Mouse (Mus musculus) hindbrain, embryonic 13.5 days (tissue): Measurements from ENCODE around the gene Aars2. TPM values are rescaled to one million over a fixed set of nuclear protein-coding genes. Genes with fewer than 3 reads are reported as not detected.

ENCODE experiments used
- ATAC-seq: fragments of 200-750 bp; cut with Nextera tagmentation; 2 replicates; pipeline ENCODE4 v1.8.0; 2017; ENCODE audit warnings: moderate TSS enrichment; ENCODE audit not compliant: low FRiP score
- H3K27ac ChIP-seq: fragments of 300-500 bp; sonication (generic); 2 replicates; pipeline ENCODE4 v1.5.1; 2015; ENCODE audit warnings: inconsistent platforms, mild to moderate bottlenecking, moderate library complexity
- H3K27me3 ChIP-seq: fragments of 300-500 bp; sonication (generic); 2 replicates; pipeline ENCODE4 v1.6.1; 2015; ENCODE audit warnings: mild to moderate bottlenecking, inconsistent platforms
- H3K36me3 ChIP-seq: fragments of 300-500 bp; sonication (generic); 2 replicates; pipeline ENCODE4 v1.6.1; 2015; ENCODE audit warnings: mild to moderate bottlenecking, inconsistent platforms
- H3K4me1 ChIP-seq: fragments of 300-500 bp; sonication (generic); replicated peaks from 2 replicates; pipeline ENCODE4 v1.6.1; 2015; ENCODE audit warnings: inconsistent platforms
- H3K4me2 ChIP-seq: fragments of 300-500 bp; sonication (generic); 2 replicates; pipeline ENCODE4 v1.6.1; 2015; ENCODE audit warnings: inconsistent platforms, mild to moderate bottlenecking, moderate library complexity
- H3K4me3 ChIP-seq: fragments of 300-500 bp; sonication (generic); 2 replicates; pipeline ENCODE4 v1.5.1; 2015; ENCODE audit warnings: mild to moderate bottlenecking, inconsistent platforms
- H3K9ac ChIP-seq: fragments of 300-500 bp; sonication (generic); 2 replicates; pipeline ENCODE4 v1.6.1; 2015; ENCODE audit warnings: mild to moderate bottlenecking, inconsistent platforms
- H3K9me3 ChIP-seq: fragments of 300-500 bp; sonication (generic); 2 replicates; pipeline ENCODE4 v1.6.1; 2016; ENCODE audit warnings: inconsistent platforms
- WGBS: fragments of 180-500 bp; shearing (Covaris S2); methylation state at CpG from one replicate; pipeline ENCODE4 v1.1.7; 2015; 5-methylcytosine and 5-hydroxymethylcytosine counted together
- polyA plus RNA-seq: library from polyadenylated mRNA; unstranded; fragments of >200 nt; fragmentation: Nextera tagmentation; extraction: Ambion mirVana; gene quantifications from 2 replicates; pipeline ENCODE4 v1.2.1, GENCODE M21; 2015

Gene Aars2
- polyA plus RNA-seq, 1 experiment from 2014 or later: 17.4 TPM

DNA sequence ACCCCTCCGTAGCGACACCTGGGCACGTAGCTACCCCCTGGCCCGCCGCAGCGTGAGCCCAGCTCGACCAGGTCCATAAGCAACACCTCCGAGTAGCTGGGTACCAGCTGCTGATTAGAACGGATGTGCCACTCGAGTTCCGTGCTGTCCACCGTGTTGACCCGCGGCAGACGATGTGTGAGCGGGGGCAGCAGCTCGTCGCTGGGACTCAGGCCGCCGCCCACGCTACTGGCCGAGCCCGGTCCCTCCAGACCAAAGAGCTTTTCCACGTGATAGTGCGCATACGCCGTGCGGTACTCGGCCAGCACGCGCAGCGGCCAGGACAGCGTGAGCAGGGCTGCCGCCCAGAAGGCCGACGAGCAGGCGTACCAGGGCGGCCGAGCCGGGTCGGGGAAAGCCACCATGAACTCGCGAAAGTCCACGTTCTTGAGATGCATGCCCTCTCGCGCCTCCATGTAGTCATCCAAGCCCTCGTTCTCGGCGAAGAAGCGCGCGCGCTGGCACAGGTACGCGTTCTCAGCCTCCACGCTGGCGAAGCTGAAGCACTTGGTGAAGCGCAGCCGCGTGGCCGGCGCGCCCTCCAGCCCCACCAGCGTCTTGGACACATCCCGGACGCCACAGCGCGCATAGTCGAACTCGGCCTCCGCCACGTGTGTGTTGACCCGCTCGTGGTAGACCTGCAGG, 38.8 kb downstream of the Aars2 start:
- H3K27ac ChIP-seq: no peak overlapping the region
- H3K4me3 ChIP-seq: peak overlapping the region; percentile 22
- no peaks in the 10 kb centered on the region for H3K9me3 ChIP-seq
- peaks cover 59% of the 10 kb centered on the region for H3K4me1 ChIP-seq
- H3K27me3 ChIP-seq: peaks cover 60% of the 10 kb centered on the region
- WGBS: 6% methylated on average over 74 of the region's 74 CpGs
- H3K9ac ChIP-seq: peak overlapping the region; percentile 59
- H3K36me3 ChIP-seq: peaks cover 28% of the 10 kb centered on the region
- ATAC-seq: no peak
- peak overlapping the region; percentile 39 for H3K4me2 ChIP-seq

DNA sequence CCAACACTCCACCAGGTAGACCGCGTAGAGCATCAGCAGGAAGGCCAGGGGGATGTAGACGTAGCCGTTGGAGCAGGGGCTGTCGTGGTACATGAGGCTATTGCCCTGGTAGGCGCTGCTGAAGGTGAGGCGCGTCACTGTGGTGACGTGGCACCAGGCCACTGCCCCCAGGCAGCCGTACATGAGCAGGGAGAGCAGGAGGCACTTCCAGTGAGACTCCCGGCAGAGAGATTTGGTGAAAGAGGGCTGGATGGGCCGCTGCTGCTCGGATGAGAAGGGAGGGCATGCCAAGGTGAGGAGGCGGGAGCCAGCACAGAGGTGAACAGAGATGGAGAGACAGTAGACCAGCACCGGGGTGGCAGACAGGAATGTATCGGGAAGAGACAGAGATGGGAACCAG, 40.3 kb downstream of the Aars2 start:
- H3K4me2 ChIP-seq: peak overlapping the region; percentile 55
- peaks cover 28% of the 10 kb centered on the region for H3K36me3 ChIP-seq
- H3K27me3 ChIP-seq: peaks cover 60% of the 10 kb centered on the region
- ATAC-seq: no peak
- 0 out of 2 replicates have a peak overlapping the region, but pooled peaks have one; percentile 86 for H3K4me3 ChIP-seq
- H3K9ac ChIP-seq: 0 out of 2 replicates have a peak overlapping the region, but pooled peaks have one; percentile 58
- peaks cover 63% of the 10 kb centered on the region for H3K4me1 ChIP-seq
- no peaks in the 10 kb centered on the region for H3K9me3 ChIP-seq
- WGBS: 67% methylated on average over 16 of the region's 16 CpGs
- no peak overlapping the region for H3K27ac ChIP-seq

DNA sequence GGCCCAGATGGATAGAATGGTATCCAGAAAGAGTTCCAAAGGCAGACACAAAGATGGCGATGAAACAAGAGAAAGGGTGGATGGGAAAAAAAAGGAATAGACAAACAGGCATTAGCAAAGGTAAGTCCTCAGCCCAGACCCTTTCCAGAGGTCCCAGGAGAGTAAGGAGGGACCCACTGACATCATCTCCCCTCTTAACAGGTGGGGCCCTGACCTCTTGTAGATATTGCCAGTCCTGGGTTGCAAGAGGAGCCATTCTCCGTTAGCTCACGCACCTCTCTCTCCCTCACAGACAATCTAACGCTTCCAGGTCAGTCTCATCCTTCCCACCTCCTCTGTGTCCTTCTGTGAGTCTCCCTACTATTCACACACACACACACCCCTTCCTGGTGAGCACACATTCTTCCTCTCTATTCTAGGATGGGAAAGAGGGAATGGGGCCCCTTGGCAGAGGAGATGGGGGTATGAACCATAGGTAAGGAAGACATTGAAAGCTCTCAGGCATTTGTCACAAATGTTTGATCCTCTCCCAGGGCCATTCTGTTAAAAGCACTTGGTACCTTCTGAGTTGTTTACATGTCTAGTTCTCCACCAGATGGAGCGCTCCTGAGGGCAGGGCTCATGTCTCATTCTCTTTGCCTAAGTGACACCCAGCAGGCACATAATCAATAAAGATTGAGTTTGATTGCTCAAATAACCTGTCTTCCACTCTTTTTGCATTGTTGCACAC, 41.0 kb downstream of the Aars2 start:
- ATAC-seq: no peak
- H3K4me2 ChIP-seq: peak overlapping the region; percentile 55
- H3K4me1 ChIP-seq: peaks cover 63% of the 10 kb centered on the region
- H3K36me3 ChIP-seq: peaks cover 28% of the 10 kb centered on the region
- peak overlapping the region; percentile 58; the same call in 1 of the 2 replicates for H3K9ac ChIP-seq
- peaks cover 56% of the 10 kb centered on the region for H3K27me3 ChIP-seq
- no peaks in the 10 kb centered on the region for H3K9me3 ChIP-seq
- H3K4me3 ChIP-seq: peak overlapping the region; percentile 86
- no peak overlapping the region for H3K27ac ChIP-seq
- 78% methylated on average over 5 of the region's 5 CpGs for whole genome bisulfite sequencing

DNA sequence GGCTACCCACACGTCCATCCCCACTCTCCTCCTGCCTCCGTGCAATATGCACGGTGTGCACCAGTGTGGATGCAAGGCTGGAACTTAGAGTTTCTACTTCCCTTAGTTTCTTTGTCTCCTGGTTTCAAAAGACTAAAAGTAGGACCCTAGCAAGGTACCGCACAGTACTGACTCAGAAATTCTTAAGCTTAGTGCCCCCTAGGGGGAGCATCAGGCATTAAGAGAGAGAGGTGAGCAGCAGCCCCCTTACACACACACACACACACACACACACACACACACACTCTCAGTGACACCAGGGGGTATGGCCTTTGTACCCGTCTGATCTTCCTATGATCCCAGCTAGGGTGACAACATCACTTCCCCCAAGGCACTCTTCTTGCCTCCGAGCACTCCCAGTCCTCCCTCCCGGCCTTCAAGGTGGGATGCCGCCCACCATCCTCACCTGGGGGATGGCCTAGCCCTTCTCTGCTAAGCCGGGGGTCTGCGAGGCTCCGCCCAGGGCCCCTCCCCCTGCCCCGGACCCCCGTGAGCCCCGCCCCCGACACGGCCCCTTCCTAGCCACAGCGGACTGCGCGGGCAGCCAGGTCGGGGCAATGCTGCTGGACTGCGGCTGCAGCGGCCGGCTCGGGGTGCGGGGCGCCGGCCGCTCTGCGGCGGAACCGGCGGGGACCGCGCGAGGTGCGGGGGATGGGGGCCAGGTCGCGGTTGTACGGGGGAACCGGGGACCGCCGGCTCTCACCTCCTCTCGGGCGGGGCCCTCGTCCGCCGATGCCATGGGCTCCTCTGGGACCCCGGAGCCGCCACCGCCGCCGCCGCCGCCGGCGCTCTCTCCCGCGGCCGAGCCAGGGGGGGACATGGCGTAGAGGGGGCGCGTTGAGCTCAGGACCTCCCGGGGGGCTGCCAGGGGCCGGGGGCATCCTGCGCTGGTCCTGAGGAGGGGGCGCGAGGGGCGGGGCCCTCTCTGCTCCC, 42.2 kb downstream of the Aars2 start:
- Histone ChIP-seq H3K27me3 (peaks cover 50% of the 10 kb centered on the region), H3K36me3 (peaks cover 28% of the 10 kb centered on the region), H3K4me3 (peak overlapping the region; percentile 86), H3K4me1 (peaks cover 55% of the 10 kb centered on the region), H3K9me3 (no peaks in the 10 kb centered on the region), H3K9ac (peak overlapping the region; percentile 98), H3K27ac (peak overlapping the region; percentile 95), H3K4me2 (peak overlapping the region; percentile 55)
- ATAC-seq: peak; percentile 66
- WGBS: 2% methylated on average over 46 of the region's 68 CpGs

DNA sequence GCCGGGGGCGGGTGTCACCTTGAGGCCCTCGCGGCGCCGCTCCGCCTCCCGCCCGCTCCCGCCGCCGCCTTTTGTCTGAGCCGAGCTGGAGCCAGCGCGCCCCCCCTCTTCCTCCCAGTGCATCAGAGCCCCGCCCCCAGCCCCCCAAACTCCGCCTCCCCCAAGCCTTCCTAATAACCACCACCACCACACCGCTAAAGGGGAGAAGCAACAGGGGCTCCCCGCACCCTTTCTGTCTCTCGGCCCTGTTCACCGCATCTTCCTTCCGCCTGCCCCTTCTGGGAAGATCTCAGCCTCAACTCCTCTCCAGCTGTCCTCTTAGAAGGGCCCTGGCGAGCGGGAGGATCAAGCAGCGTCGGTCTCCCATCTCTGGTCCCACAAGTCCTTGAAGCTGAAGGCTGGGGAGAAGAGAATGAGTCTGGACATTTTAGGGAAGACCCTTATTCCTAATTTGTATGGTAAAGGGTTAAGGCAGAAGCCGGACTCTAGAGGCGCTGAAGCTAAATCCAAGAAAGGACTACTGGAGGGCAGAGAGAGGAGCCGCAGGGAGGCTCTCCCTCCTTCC, 43.1 kb downstream of the Aars2 start, which contains the start of gene Tmem151b:
Gene Tmem151b, minus strand, starts transcription at position 61 of the 565 bp plus-strand sequence.
- H3K27ac ChIP-seq: peak within 1 kb of the TSS; percentile 95
- under 1% methylated on average over 17 of the region's 29 CpGs for WGBS
- H3K4me1 ChIP-seq: peaks cover 47% of the 10 kb centered on the region
- H3K27me3 ChIP-seq: peaks cover 48% of the 10 kb centered on the region
- peaks cover 24% of the 10 kb centered on the region for H3K36me3 ChIP-seq
- H3K4me3 ChIP-seq: peak within 1 kb of the TSS; percentile 86
- ATAC-seq: peak; percentile 47
- H3K9me3 ChIP-seq: no peaks in the 10 kb centered on the region
- H3K4me2 ChIP-seq: peak within 1 kb of the TSS; percentile 55
- H3K9ac ChIP-seq: peak within 1 kb of the TSS; percentile 98

DNA sequence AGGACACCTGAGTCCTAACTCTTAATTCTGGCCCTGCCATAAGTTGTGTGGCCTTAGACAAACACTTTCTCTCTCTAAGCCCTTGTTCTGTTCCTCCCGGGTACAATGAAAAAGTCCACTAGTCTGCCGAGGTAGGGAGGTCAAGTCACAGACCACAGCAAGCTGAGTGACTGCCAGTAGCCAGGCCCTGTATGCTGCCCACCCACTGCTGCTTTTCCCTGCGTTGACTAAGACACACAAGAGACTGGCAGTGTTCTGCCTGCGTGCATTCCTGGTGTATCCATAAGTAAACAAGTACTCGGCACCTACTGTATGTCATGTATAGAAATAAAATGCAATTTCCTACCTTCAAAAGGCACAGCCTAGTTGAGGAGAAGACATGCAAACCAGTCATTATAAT, 43.6 kb downstream of the Aars2 start:
- Histone ChIP-seq H3K4me2 (peak overlapping the region; percentile 55), H3K27ac (peak overlapping the region; percentile 23), H3K36me3 (peaks cover 19% of the 10 kb centered on the region), H3K4me3 (peak overlapping the region; percentile 86; the same call in 1 of the 2 replicates), H3K9me3 (no peaks in the 10 kb centered on the region), H3K9ac (peak overlapping the region; percentile 98; the same call in 1 of the 2 replicates), H3K4me1 (peaks cover 41% of the 10 kb centered on the region), H3K27me3 (peaks cover 45% of the 10 kb centered on the region)
- no peak for ATAC-seq
- 41% methylated on average over 5 of the region's 5 CpGs for WGBS

DNA sequence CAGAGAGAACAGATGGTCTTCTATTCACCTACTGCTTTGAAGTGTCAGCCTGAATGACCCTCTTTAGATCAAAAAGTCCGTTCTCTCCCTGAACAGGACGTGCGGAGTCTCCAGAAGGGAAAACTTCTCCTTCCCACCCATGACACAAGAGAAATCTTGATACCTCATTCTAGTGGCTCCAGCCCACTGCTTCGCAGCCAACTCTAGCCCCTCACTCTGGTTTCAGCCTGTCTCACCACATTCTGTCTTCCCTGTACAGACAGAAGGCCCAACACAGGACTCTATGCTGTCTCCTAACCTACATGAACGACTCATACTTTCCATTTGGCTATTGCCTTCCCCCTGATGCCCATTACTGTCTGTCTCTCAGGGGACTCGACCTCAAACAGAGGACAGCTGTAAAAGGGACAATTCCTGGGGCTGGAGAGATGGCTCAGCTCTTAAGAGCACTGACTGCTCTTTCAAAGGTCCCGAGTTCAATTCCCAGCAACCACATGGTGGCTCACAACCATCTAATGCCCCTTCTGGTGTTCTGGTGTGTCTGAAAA, 44.7 kb downstream of the Aars2 start:
- Histone ChIP-seq H3K4me2 (no peak overlapping the region), H3K36me3 (peaks cover 10% of the 10 kb centered on the region), H3K4me3 (no peak overlapping the region), H3K27ac (no peak overlapping the region), H3K9ac (no peak overlapping the region), H3K9me3 (no peaks in the 10 kb centered on the region), H3K4me1 (peaks cover 38% of the 10 kb centered on the region), H3K27me3 (peaks cover 38% of the 10 kb centered on the region)
- WGBS: 50% methylated on average over 7 of the region's 7 CpGs
- no peak for ATAC-seq

DNA sequence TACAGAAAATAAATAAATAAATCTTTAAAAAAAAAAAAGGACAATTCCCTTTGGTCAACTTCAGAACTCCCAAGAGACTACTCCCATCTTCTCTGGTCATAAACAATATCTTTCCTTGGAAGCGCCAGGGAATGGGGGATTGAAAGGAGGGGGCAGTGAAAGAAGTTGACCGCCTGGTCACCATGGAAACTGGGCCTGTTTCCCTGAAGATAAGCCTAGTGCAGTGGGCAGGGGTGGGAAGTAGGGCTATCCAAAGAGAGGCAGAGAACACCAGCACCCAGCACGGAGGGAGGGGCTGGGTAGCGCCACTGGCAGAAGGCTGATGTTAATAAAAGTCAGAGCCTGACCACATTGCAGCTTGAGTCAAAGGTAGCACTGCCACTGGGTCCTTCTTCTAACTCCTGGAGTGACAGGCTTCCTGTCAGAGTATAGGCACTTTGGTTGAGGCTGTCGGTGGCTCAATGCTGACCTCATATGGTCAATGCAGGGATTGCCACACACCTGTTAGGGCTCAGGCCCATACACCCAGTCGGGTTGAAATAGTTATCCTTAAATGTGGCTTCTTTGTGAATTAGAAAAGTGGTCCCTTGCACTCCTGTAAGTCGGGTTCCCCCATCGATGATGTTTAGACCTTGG, 45.3 kb downstream of the Aars2 start:
- Histone ChIP-seq H3K27me3 (peaks cover 38% of the 10 kb centered on the region), H3K4me2 (no peak overlapping the region), H3K9ac (no peak overlapping the region), H3K27ac (no peak overlapping the region), H3K4me3 (no peak overlapping the region), H3K4me1 (peaks cover 40% of the 10 kb centered on the region), H3K36me3 (peaks cover 4% of the 10 kb centered on the region), H3K9me3 (no peaks in the 10 kb centered on the region)
- WGBS: 6% methylated on average over 8 of the region's 8 CpGs
- no peak for ATAC-seq

DNA sequence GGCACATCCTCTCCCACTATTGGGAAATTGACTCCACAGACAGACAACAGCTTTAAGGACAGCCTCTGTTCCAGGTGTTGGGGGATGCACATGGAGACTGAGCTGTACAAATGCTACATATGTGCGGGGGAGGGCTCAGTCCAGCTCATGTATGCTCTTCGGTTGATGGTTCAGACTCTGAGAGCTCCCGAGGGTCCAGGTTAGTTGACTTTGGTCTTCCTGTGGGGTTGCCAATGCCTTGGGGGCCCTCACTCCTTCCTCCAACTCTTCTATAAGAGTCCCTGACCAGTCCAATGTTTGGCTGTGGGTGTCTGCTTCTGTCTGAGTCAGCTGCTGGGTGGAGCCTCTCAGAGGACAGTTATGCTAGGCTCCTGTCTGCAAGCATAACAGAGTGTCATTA, 46.4 kb downstream of the Aars2 start:
- Histone ChIP-seq H3K4me3 (no peak overlapping the region), H3K4me2 (no peak overlapping the region), H3K27me3 (peaks cover 28% of the 10 kb centered on the region), H3K36me3 (no peaks in the 10 kb centered on the region), H3K9ac (no peak overlapping the region), H3K9me3 (no peaks in the 10 kb centered on the region), H3K4me1 (peaks cover 34% of the 10 kb centered on the region), H3K27ac (no peak overlapping the region)
- ATAC-seq: no peak
- WGBS: 89% methylated on average over 3 of the region's 3 CpGs

DNA sequence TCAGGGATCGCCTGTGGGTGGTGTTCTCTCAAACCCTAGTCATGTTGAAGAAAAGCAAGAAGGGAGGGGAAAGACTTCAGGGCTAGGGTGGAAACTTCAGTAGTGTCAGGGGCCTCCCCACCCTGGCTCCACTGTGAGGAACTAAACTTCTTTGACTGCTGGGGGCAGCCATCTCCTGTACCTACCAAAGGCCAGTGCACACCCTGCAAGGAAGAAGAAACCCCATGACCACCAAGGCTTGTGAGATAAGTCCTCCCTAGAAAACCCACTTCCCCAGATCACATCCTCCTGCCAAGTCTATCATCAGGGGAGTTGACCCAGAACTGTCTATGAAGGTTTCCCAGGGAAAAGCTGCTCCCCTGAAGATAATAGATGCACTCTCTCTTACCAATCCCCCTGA, 47.8 kb downstream of the Aars2 start:
- H3K4me2 ChIP-seq: no peak overlapping the region
- H3K27me3 ChIP-seq: peaks cover 25% of the 10 kb centered on the region
- no peaks in the 10 kb centered on the region for H3K9me3 ChIP-seq
- H3K36me3 ChIP-seq: no peaks in the 10 kb centered on the region
- no peak for ATAC-seq
- 58% methylated on average over 1 of the region's 1 CpGs for WGBS
- H3K4me3 ChIP-seq: no peak overlapping the region
- no peak overlapping the region for H3K27ac ChIP-seq
- H3K4me1 ChIP-seq: peaks cover 32% of the 10 kb centered on the region
- H3K9ac ChIP-seq: no peak overlapping the region
